Mouse (Mus musculus) embryonic fibroblast, embryonic 13.5 days (primary cell): ENCODE results near the gene Ambra1.

Source experiments
- CTCF ChIP-seq: IDR thresholded peaks from 2 replicates; pipeline ENCODE4 v1.5.1; 2011; ENCODE audit warnings: mild to moderate bottlenecking, control low read depth, low read length, moderate library complexity, borderline replicate concordance; ENCODE audit not compliant: insufficient read depth
- POLR2A ChIP-seq: IDR thresholded peaks from 2 replicates; pipeline ENCODE4 v1.6.1; 2011; ENCODE audit warnings: low read depth, mild to moderate bottlenecking, control low read depth, low read length, moderate library complexity

DNA sequence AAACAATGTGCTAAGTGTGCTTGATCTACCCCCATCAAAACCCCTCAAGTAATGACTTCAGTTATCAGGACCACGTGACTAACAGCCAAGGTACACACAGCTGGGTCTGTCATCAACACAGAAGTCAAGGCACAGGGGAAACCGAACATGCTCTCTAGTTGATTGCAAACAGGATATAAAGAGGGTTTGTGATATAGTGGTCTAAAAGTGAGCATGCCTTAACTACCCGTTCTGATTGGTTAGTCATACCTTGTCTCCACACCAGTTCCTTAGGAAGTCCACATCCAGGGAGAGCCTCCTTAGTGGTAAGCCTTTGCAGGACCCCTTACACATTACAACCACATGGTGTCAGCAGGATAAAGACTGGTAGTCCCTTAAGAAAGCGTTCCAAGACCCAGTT lies 190.2 kb downstream of the Ambra1 start:
- no peak for TF ChIP-seq POLR2A
- TF ChIP-seq CTCF = no peak
